Mouse (Mus musculus) limb, embryonic 10.5 days (tissue): Measurements from ENCODE around the gene Zfp773. TPM values are rescaled to one million over a fixed set of nuclear protein-coding genes. Genes with fewer than 3 reads are reported as not detected.
"Not testable (repeated sequence)": the region's sequence is repeated elsewhere in the genome, so short reads cannot be mapped to it uniquely, and the experiment has no call there.

Source experiments
- DNase-seq: peaks from one replicate; pipeline ENCODE4 v3.0.0-alpha.2; 2017; ENCODE audit warnings: low spot score
- H3K27ac ChIP-seq: fragments of 300-500 bp; sonication (generic); 2 replicates; pipeline ENCODE4 v1.5.1; 2016; ENCODE audit warnings: mild to moderate bottlenecking
- H3K27me3 ChIP-seq: fragments of 300-500 bp; sonication (generic); 2 replicates; pipeline ENCODE4 v1.6.1; 2016; ENCODE audit warnings: low read depth, mild to moderate bottlenecking; ENCODE audit not compliant: poor library complexity, severe bottlenecking
- H3K36me3 ChIP-seq: fragments of 300-500 bp; sonication (generic); 2 replicates; pipeline ENCODE4 v1.6.1; 2016; ENCODE audit warnings: mild to moderate bottlenecking, moderate library complexity
- H3K4me1 ChIP-seq: fragments of 300-500 bp; sonication (generic); 2 replicates; pipeline ENCODE4 v1.6.1; 2016
- H3K4me3 ChIP-seq: fragments of 300-500 bp; sonication (generic); 2 replicates; pipeline ENCODE4 v1.5.1; 2016; ENCODE audit warnings: mild to moderate bottlenecking, moderate library complexity
- H3K9me3 ChIP-seq: fragments of 300-500 bp; sonication (generic); replicated peaks from 2 replicates; pipeline ENCODE4 v1.6.1; 2016; ENCODE audit warnings: mild to moderate bottlenecking
- WGBS: fragments of 180-500 bp; shearing (Covaris S2); methylation state at CpG from one replicate; pipeline ENCODE4 v1.1.7; 2016; 5-methylcytosine and 5-hydroxymethylcytosine counted together
- polyA plus RNA-seq: library from polyadenylated mRNA; unstranded; fragments of >200 nt; fragmentation: Nextera tagmentation; extraction: Ambion mirVana; gene quantifications from 2 replicates; pipeline ENCODE4 v1.2.1, GENCODE M21; 2016

Gene Zfp773
- polyA plus RNA-seq: 3.1 and 4.1 TPM in 2 replicates

DNA sequence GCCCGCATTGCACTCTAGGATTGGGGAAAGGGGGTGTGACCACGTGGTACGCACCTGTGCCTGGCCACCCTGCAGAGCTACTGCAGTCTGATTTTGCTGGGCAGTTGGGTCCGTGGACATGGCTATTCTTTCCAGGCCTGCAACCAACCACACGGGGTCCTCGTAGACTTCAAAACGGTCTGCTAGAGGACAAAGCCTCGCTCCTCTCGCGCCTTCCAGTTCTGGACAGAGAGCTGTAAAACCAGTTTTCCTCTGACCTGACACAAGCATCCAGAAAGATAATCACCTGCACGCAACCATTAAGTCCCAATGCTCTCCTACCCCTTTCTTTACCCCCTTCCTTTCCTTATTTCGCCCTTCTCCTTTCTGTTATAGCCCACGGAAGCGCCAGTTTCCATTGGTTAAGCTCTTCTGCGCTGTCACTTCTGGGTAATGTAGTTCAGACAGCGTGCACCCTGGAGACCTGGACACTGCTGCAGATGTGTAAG lies at the start of gene Zfp773:
Gene Zfp773, minus strand, starts transcription at position 377 of the 488 bp plus-strand sequence.
- Histone ChIP-seq H3K27me3 (no peaks in the 10 kb centered on the region), H3K4me1 (0 out of 2 replicates have a peak, but pooled peaks cover 5% of the 10 kb centered on the region), H3K27ac (peak within 1 kb of the TSS; percentile 86), H3K4me3 (peak within 1 kb of the TSS; percentile 54), H3K9me3 (no peaks in the 10 kb centered on the region), H3K36me3 (peaks cover 13% of the 10 kb centered on the region; the same call in 1 of the 2 replicates)
- DNase-seq: peak; percentile 75
- 7% methylated on average over 16 of the region's 16 CpGs for WGBS

DNA sequence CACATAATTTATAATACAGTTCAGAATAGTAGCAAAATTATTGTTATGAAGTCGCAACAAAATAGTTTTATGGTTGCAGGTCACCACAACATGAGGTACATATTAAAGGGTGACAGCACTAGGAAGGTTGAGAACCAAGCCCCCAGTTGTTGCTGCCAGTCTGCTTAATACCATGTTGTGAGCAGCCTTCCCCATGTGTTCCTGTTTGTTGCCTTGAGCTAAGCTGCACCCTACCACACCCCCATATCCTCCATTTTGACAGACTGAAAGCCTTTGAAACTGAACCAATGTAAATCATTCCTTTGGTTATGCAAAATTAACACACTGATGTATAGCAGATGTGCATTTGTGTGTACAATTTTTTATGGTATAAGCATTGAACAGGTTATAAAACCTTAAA lies 49.3 kb upstream of the Zfp773 start:
- Histone ChIP-seq H3K4me3 (no peak overlapping the region), H3K27ac (no peak overlapping the region), H3K4me1 (no peaks in the 10 kb centered on the region), H3K27me3 (no peaks in the 10 kb centered on the region), H3K36me3 (peaks cover 30% of the 10 kb centered on the region), H3K9me3 (no peaks in the 10 kb centered on the region)
- DNase-seq: no peak
- 78% methylated on average over 1 of the region's 1 CpGs for WGBS

GRCm38 (mm10) chr7:7171227-7172147 lies 34.9 kb upstream of the Zfp773 start, which contains the start of gene Zfp418:
TSS of gene Zfp418 (plus strand) at chr7:7171330.
- Histone ChIP-seq H3K27ac (peak within 1 kb of the TSS; percentile 75; the same call in 1 of the 2 replicates), H3K4me1 (peaks cover 6% of the 10 kb centered on the region), H3K36me3 (peaks cover 20% of the 10 kb centered on the region), H3K27me3 (no peaks in the 10 kb centered on the region), H3K4me3 (peak within 1 kb of the TSS; percentile 76), H3K9me3 (no peaks in the 10 kb centered on the region)
- DNase-seq: peak; percentile 45
- WGBS: 3% methylated on average over 26 of the region's 26 CpGs

DNA sequence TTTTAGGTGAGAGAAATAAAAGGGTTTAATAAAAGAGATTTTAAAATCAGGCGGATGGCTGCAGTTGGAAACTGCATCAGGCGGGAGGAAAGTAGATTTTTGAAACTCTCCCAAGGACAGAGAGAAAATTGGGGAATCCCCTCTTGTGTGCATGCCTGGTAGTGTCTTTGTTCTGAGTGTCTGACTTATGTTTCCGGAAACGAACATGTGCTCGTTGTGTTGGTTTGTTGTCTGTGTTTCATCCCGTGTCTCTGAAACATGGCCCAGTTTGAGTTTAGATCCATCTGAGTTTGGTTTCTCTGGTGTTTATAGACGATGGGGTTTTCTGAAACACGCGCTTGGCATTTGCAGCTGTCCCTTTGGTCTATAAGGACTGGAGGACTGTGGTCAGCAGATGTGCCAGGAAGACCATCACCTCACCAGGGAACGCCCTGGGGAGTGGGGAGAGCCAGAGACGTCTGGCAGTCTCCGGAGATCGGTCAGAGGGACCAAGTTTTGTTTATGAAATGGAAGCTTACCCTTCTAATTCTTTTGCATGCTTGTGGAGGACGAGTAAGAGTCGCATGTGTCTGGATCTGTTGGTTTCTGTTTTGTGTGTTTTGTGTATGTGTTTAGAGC lies 9.5 kb upstream of the Zfp773 start:
- Histone ChIP-seq H3K27ac (no peak overlapping the region), H3K9me3 (no peaks in the 10 kb centered on the region; the same call in 1 of the 2 replicates), H3K4me1 (no peaks in the 10 kb centered on the region), H3K27me3 (no peaks in the 10 kb centered on the region), H3K4me3 (no peak overlapping the region), H3K36me3 (no peaks in the 10 kb centered on the region)
- 91% methylated on average over 15 of the region's 15 CpGs for WGBS
- no peak for DNase-seq

- H3K27me3 ChIP-seq: no peaks in the 10 kb centered on the region
- no peak for DNase-seq
- no peaks in the 10 kb centered on the region for H3K36me3 ChIP-seq
- H3K4me1 ChIP-seq: no peaks in the 10 kb centered on the region
- H3K27ac ChIP-seq: no peak overlapping the region
- no peaks in the 10 kb centered on the region; the same call in 1 of the 2 replicates for H3K9me3 ChIP-seq
- H3K4me3 ChIP-seq: no peak overlapping the region
- 90% methylated on average over 1 of the region's 1 CpGs for WGBS
These were observed 7.7 kb upstream of the Zfp773 start for GRCm38 (mm10) chr7:7144215-7144614.

DNA sequence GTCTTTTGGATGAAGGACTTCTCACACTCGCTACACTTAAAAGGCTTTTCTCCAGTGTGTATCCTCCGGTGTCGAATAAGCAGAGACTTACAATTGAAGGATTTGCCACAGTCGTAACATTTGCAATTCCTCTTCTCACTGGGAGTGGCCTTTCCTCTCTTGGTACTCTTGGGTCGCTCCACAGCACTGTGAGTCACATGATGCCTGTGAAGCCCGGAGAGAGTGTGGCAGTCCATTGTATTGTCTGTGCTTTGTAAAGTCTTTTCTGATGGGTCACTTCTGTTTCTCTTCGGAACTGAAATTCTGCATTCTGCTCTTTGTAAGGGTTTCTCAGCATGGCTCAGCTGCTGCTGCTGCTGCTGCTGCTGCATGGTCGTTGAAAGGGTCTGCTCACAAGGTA lies 3.8 kb downstream of the Zfp773 start:
- Histone ChIP-seq H3K4me3 (no peak overlapping the region), H3K27me3 (no peaks in the 10 kb centered on the region), H3K27ac (no peak overlapping the region), H3K36me3 (peaks cover 16% of the 10 kb centered on the region; the same call in 1 of the 2 replicates), H3K4me1 (0 out of 2 replicates have a peak, but pooled peaks cover 5% of the 10 kb centered on the region), H3K9me3 (no peaks in the 10 kb centered on the region)
- DNase-seq: no peak
- 80% methylated on average over 8 of the region's 8 CpGs for WGBS

DNA sequence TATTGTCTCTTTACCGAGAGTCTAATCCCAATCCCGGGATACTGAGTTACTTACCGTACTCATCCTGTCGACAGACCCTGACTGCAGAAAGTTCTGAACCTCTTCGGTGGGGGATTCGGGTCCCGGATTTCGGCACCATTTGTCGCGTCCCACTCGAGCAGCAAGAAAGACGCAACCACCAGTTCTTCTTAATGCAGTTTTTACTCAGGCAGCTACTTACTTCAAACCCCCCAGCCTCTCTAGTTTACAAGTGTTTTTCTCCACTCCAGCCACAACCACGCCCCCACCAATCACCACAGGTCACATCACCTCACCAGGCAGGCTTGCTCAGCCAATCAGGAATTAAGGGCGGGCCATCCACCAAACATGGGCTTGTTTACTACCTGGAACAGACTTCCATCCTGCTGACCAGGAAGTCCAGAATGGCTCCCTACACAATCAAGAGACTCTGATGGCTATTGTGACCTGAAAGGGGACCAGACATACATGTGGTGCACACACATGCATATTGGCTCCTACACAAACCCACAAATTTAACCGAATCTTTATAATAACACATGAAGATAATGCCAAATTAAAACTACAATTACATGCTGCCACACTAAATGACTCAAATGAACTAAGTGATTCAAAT lies 5.9 kb downstream of the Zfp773 start:
- H3K9me3 ChIP-seq, H3K27ac ChIP-seq, DNase-seq, H3K27me3 ChIP-seq, H3K4me1 ChIP-seq, H3K4me3 ChIP-seq: not testable (repeated sequence)
- WGBS: 95% methylated on average over 15 of the region's 15 CpGs
- peaks cover 16% of the 10 kb centered on the region; the same call in 1 of the 2 replicates for H3K36me3 ChIP-seq

DNA sequence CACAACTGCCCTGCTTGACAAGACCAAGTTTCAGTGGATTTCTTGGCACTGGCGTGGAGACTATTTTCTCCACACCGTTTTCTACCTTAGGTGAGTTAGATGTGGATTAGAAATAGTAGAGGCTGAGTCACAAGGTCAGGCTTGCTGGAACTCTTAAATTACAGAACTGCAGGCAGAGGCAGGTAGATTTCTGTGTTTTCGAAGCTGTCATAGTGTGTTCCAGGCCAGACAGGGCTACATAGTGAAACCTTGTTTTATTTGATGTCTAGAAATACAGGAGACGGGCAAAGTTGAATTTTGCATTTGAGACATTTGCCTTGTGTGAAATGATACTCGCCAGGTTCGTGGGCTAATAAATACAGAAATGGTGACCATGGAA lies 15.0 kb downstream of the Zfp773 start:
- 57% methylated on average over 6 of the region's 6 CpGs for WGBS
- peak overlapping the region; percentile 69 for H3K4me3 ChIP-seq
- DNase-seq: no peak
- no peaks in the 10 kb centered on the region for H3K27me3 ChIP-seq
- peaks cover 8% of the 10 kb centered on the region; the same call in 1 of the 2 replicates for H3K4me1 ChIP-seq
- H3K27ac ChIP-seq: no peak overlapping the region
- H3K36me3 ChIP-seq: peaks cover 28% of the 10 kb centered on the region
- no peaks in the 10 kb centered on the region for H3K9me3 ChIP-seq

DNA sequence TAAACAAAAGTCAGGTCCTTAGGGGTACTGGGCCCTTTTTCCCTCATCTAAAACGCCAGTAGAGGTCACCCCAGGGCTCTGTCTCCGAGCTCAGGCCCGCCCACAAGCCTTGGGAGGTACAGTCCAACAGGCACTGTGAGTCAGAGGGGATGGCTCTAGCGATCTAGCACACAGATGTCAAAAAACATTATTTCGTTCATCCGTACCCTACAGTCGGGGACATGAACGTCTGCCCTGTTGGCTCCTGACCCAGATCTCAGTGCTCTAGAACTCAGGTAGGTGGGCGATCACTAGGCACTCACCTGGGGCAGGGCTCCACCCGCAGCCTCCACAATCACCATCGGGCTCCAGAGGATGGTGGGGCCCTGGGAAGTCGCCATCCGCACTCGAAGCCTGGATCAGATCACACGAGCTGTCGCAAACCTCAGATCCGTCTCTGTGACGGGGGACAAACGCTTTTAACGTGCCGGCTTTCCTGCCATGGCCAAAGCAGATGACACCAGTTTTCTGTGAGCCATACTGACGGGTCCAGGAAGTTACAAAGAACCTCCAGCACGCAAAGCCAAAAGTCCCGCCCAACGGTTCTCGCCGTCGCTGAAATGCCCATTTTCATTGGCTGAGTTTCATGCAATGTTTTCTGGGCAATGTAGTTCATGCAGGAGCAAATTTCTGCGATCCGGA lies 15.5 kb downstream of the Zfp773 start, which contains the start of gene Zfp954:
Gene Zfp954, minus strand, starts transcription at position 568 of the 681 bp plus-strand sequence.
- Histone ChIP-seq H3K4me3 (peak within 1 kb of the TSS; percentile 69), H3K27me3 (no peaks in the 10 kb centered on the region), H3K4me1 (peaks cover 8% of the 10 kb centered on the region; the same call in 1 of the 2 replicates), H3K27ac (peak within 1 kb of the TSS; percentile 80), H3K36me3 (peaks cover 33% of the 10 kb centered on the region), H3K9me3 (no peaks in the 10 kb centered on the region)
- DNase-seq: peak; percentile 83
- under 1% methylated on average over 30 of the region's 30 CpGs for WGBS

DNA sequence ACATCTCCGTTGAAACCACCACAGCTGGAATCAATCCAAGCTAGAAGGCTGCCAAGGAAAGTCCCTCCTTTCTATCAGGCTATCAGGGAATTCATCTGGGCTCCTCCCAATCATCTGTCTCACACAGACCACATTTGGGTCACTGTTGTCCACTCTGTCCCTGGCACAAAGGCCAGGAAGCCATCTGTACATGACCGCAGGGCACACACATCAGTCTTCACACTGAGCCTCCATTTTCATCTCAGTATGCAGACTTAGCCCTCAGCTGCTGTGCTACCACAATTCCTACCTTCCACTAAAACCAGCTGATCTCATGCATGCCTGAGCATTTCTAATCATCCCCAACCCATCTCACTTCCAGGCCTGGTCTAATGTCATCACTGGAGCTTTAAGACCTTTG lies 18.1 kb downstream of the Zfp773 start:
- no peak for DNase-seq
- peaks cover 8% of the 10 kb centered on the region; the same call in 1 of the 2 replicates for H3K4me1 ChIP-seq
- no peak overlapping the region for H3K27ac ChIP-seq
- 95% methylated on average over 2 of the region's 2 CpGs for WGBS
- no peaks in the 10 kb centered on the region for H3K9me3 ChIP-seq
- H3K36me3 ChIP-seq: peaks cover 54% of the 10 kb centered on the region
- H3K27me3 ChIP-seq: no peaks in the 10 kb centered on the region
- no peak overlapping the region for H3K4me3 ChIP-seq

- Histone ChIP-seq H3K36me3 (no peaks in the 10 kb centered on the region), H3K4me1 (no peaks in the 10 kb centered on the region), H3K4me3 (no peak overlapping the region), H3K27me3 (no peaks in the 10 kb centered on the region), H3K27ac (no peak overlapping the region), H3K9me3 (0 out of 2 replicates have a peak, but pooled peaks cover 12% of the 10 kb centered on the region)
- no peak for DNase-seq
- WGBS: 91% methylated on average over 7 of the region's 7 CpGs
These were observed 28.1 kb downstream of the Zfp773 start for GRCm38 (mm10) chr7:7108501-7108900.
